Mouse (Mus musculus): Measurements from ENCODE around the gene Tbpl1. TPM values are rescaled to one million over a fixed set of nuclear protein-coding genes. Genes with fewer than 3 reads are reported as not detected.

Tbpl1 gene
- 66.5 TPM for polyA plus RNA-seq (2015; fragmentation: Illumina TruSeq; extraction: RNeasy Lipid Tissue Mini Kit (QIAGEN cat#74804); ENCODE audit: insufficient read depth, low replicate concordance)

DNA sequence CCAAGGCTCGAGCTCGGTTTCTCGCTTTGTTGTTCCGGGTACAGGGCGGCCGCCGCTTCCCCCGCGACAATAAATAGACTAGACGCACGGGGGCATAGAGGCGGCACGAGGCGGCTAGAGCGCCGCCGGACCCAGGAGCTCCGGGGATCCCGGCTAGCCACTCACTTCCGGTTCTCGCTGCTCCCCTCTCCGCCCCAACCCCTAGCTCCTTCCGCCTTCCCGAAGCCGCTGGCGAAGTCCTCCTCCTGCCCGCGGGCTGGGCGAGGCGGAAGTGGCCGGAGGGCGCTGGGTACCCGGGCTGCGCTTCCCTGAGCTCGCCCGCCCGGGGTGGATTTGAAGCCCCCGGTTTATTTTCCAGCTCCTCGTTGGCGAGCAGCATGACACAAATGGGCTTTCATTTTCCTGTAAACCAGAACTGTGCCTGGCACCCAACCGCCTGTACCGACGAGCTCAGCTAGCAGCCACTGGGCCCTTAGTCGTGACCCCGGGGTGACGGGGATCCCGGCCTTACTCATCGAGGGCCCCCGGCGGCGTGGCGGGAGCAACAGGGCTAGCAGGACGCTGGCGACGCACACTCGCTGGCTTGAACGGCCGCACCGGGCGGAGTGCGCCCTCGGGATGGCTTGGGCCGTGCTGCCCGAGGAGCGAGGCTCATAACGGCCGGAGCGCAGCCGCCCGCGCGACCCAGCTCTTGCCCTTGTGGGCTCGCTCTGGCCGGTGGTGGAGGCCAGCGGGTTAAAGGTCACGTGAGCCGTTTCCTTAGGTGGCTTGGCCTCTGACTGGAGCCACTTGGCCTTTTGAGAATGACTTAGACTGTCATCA lies at the start of gene Tbpl1:
Tbpl1 (minus strand) TSS at position 667 of the 822 bp plus-strand sequence.

Other genes starting within 250 kb of the Tbpl1 start
- gene Slc2a12, start 86.9 kb downstream of the Tbpl1 start, polyA plus RNA-seq (2015; fragmentation: Illumina TruSeq; extraction: RNeasy Lipid Tissue Mini Kit (QIAGEN cat#74804); ENCODE audit: insufficient read depth, low replicate concordance) = not detected
- gene Tcf21, start 88.2 kb upstream of the Tbpl1 start, polyA plus RNA-seq (2015; fragmentation: Illumina TruSeq; extraction: RNeasy Lipid Tissue Mini Kit (QIAGEN cat#74804); ENCODE audit: insufficient read depth, low replicate concordance) = 29.9 TPM

All from spleen, adult 10 weeks (tissue).